Mouse (Mus musculus) heart, postnatal 0 days (tissue): ENCODE data around the gene Kansl1.

Experiments
- CTCF ChIP-seq: IDR thresholded peaks from 2 replicates; pipeline ENCODE4 v1.5.1; 2016; ENCODE audit warnings: antibody characterized with exemption, control low read depth, low read depth
- EP300 ChIP-seq: IDR thresholded peaks from 2 replicates; pipeline ENCODE4 v1.6.1; 2016; ENCODE audit warnings: antibody characterized with exemption, low read depth

DNA sequence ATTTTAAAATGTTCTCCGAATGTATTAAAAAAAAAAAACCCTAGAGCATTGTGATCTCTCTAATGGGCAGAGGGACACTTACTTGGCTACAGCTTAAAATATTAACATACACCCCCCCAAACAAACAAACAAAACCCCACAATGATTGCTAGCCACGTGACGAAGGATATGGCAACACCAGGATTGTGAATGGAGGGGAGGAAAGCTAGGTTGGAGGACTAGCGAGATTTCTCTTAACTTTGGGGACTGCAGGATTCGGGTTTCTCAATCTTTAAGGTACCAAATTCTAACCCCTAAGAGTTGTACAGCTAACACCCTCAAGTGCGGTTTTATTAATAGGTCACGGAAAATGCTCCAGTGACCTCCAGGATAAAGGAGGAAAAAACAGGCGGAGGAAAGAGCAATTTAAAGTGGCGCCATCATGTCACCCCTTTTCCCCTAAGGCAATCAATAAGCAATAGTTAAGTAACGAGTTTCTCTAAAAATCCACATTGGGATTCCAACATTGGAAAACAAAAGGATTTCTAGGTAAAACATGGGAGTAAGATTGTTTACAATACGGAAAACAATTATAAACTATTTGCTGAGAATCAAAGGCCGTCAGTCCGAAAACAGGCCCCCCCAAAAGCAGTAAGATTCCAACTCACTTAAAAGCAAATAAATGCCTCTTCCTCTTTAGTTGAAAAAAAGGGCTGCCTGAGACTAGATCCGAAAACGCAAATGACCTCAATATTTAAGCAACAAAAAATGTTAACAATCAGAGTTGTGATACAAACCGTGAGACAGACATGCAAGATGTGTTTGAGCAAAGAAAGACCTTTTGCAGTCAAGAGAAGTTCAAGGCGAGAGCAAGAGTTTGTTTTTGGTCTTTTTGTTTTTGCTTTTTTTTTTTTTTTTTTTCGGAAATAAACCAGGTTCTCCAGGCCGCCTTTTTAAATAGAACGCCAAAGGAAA is 27.9 kb downstream of the Kansl1 start:
- TF ChIP-seq CTCF = no peak
- TF ChIP-seq EP300 = no peak
